Mouse (Mus musculus): ENCODE data around the gene AW011738. TPM values are rescaled to one million over a fixed set of nuclear protein-coding genes. Genes with fewer than 3 reads are reported as not detected.

The AW011738 gene
- 1 to 10 TPM; 4.4 to 6.3 TPM for total RNA-seq (2021)

- intact Hi-C loops (cut with DNase I): no loop called here
- DNase-seq (ENCODE audit: low spot score in 2 of 2): peak; percentile 39 to 66
Measured at GRCm38 (mm10) chr4:156203001-156203412, at the start of gene AW011738. TSS of gene AW011738 (plus strand) at chr4:156203304.

DNA sequence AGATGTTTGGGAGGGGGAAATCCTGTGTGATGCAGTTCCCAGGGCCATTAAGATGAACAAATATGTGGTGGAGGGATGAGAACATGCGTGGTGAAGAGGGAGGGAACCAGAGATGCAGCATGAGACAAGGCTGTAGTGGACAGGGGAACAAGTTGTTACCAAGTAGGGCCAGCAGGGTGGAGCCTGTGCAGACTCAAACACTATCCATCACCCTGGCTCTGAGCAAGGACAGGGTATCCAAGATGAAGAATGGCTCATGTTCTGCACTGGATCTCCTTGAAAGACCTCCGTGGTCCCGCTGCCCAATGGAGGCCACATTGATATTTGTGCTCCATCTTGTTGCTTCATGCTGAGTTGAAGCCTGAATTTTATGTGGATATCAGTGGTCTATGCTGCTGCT, 48.3 kb upstream of the AW011738 start:
- intact Hi-C loops (cut with DNase I): no loop called here

DNA sequence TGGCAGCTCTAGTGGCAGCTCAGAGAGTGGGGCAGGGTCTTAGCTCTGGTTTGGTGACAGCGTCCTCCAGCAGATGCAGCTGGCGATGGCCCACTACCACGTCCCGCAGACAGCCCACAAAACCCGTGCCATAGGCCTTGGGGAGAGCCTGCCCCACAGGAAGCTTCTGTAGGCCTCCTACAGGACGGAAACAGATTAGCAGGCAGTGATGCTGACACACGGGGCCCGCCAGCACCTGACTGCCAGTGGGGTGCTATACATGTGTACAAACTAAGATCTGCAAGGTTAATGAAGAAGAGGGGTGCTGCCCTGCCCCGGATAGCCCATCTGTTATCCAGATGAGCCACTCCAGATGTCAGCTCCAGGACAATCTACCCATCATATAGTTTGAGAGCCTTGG, 36.6 kb upstream of the AW011738 start:
- intact Hi-C loops (cut with DNase I): no loop called here
- DNase-seq (ENCODE audit: low spot score in 2 of 2): no peak

More for the DNA sequence above, 48.3 kb upstream of the AW011738 start:
- DNase-seq (ENCODE audit: low spot score in 2 of 2): no peak

GRCm38 (mm10) chr4:156168611-156169010, 34.5 kb upstream of the AW011738 start:
- intact Hi-C loops (cut with DNase I): no loop called here
- DNase-seq (ENCODE audit: low spot score in 2 of 2): no peak

DNA sequence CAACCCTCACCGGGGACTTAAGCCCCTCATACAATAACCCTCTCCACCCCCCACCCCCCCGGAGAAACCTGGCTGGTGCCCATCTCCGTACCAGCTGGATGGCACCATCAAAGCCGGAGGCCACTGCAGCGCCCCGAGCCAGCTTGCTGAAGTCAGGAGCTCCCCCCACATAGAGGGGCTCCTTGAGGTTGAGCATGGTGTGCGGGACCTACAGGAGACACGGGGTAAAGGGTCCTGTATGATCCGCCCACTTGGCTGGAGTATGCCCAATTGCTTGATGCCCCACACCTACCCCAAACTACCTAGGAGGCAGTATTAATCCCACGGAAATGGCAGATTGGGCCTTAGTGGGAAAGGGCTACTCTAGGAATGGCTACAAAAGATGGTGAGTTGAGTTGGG, 34.0 kb upstream of the AW011738 start:
- intact Hi-C loops (cut with DNase I): no loop called here
- DNase-seq (ENCODE audit: low spot score in 2 of 2): no peak

DNA sequence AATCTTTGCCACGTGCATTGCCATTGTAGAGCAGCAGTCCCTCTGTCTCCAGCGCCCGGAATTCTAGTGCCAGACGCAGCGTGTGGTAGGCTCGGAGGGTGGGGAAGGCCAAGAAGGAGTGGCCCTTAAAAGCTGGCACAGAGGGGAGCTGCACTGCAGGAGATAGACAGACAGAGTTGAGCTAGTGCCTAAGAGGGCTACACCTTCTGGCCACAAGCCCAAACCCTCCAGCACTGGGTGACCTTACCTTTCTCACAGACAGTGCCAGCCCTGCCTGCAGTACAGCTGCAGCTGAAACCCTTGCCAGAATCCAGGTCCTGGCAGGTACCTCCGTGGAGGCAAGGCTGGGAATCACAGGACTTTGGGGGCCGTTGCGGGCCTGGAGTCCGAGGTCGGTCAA, 31.3 kb upstream of the AW011738 start:
- no peak for DNase-seq (ENCODE audit: low spot score in 2 of 2)
- intact Hi-C loops (cut with DNase I): no loop called here

GRCm38 (mm10) chr4:156177630-156178029, 25.5 kb upstream of the AW011738 start:
- intact Hi-C loops (cut with DNase I): no loop called here
- no peak for DNase-seq (ENCODE audit: low spot score in 2 of 2)

DNA sequence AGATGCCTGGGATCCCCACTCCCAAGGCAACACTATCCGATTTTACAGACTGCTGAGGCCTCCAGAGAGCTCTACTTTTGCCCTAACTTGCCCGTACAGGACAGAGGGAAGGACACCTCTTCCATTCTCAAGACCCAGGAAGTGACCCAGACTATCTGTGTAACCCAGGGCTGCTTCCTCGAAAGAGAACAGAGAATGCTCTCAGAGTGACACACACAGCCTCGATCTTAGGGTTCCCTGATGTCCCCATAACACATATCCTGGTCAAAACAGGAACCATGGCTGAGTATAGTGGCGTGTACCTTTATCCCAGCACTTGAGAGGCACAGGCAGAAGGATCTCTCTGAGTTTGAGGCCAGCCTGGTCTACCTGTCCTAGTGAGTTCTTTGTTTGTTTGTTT, 19.4 kb upstream of the AW011738 start:
- intact Hi-C loops (cut with DNase I): no loop called here
- no peak for DNase-seq (ENCODE audit: low spot score in 2 of 2)

DNA sequence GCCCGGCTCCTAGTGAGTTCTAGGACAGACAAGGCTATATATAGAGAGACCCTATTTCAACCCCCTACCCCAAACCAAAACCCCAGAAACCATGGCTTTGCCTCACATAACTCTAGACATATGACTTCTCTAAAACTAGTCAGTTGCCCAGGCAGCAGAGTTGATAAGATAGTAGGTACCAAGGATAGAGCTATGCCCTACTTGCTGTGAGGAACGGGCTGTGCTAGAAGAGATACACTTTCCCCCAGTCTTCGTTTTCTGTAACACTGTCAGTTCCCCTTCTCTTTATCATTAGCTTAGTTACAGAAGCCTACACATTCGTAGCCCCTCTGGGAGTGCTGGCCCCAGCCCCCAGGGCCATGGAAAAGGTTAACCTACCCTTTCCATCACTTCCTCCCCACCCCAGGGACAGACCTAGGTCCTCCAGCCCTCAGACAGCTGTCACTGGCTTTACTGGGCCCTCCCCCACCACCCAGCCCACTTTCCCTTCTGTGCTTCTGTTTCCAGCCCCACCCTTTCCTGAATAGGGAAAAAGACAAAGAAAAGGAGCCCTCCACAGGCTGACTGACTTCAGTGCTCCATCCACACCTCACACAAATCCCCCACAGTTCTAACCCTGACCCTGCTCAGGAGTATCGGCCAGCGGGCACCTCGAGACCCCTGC, 18.7 kb upstream of the AW011738 start:
- DNase-seq (ENCODE audit: low spot score in 2 of 2): no peak
- intact Hi-C loops (cut with DNase I): no loop called here

- DNase-seq (ENCODE audit: low spot score in 2 of 2): peak; percentile 25 to 30
- intact Hi-C loops (cut with DNase I): no loop called here
Measured at GRCm38 (mm10) chr4:156185456-156185949, 17.6 kb upstream of the AW011738 start.

DNA sequence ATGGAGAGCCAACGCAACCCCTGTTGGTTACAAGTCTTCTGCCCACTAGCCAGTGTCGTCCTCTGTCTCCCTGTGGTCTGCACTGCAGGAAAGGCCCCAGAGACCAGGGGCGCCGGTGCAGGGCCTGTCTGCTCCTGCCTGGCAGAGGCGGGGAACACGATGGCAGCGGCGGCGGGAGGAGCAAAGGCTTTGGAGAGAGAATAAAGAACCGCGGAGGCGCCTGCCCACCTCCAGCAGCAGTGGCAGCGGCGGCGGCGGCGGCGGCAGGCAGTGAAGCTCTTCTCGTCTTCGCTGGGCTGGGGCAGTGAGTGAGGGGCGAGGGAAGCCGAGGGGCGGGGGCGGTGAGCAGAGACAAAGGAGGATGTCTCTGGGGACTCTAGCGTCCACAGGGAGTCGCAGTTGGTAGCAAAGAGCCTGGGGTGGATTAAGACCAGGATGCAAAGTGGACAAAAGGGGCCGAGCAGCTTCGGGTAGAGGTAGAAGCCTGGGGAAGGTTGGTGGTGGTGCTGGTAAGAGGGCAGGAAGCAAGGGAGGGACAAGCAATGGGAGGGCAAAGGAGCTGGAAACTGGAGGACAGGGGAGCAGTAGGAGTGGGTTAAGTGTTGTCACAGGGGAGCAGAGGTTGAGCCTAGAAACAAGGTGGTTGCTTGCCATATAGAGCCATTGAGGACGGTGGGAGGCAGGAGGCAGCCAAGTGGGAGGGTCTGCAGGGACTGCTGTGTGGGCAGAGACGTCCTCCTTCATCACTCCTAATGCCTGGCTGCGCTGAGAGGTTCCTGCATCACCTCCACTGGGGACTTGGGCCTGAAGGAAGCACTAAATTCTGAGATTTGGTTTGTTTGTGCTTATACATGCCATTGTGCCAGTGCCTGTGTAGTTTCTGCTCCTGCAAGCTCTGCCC, 16.9 kb upstream of the AW011738 start:
- peak; percentile 66 to 71 for DNase-seq (ENCODE audit: low spot score in 2 of 2)
- intact Hi-C loops (cut with DNase I): no loop called here

- intact Hi-C loops (cut with DNase I): no loop called here
- DNase-seq (ENCODE audit: low spot score in 2 of 2): no peak
Measured at GRCm38 (mm10) chr4:156188162-156188810, 14.8 kb upstream of the AW011738 start.

GRCm38 (mm10) chr4:156188811-156189323, 14.2 kb upstream of the AW011738 start:
- intact Hi-C loops (cut with DNase I): no loop called here
- DNase-seq (ENCODE audit: low spot score in 2 of 2): no peak

- DNase-seq (ENCODE audit: low spot score in 2 of 2): no peak
- intact Hi-C loops (cut with DNase I): no loop called here
Measured at GRCm38 (mm10) chr4:156192421-156193199, 10.5 kb upstream of the AW011738 start.

DNA sequence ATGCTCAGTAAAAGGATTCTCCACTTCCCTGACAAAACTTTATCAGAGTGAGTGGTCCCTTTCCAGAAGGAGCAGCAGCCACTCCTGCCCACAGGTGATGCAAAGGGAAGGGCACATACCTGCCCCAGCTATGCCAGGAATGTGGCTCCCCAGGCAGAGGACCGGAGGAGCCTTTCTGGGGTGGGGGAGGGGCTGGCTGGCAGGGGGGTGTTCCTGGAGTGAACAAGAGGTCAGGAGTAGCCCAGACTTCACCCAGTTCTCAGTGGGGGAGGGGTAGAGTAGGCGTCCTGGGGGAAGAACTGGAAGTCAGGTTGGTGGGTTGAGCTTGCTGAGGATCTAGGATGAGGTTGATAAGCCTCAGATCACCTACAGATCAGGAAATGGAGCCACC, 9.9 kb upstream of the AW011738 start:
- DNase-seq (ENCODE audit: low spot score in 2 of 2): no peak
- intact Hi-C loops (cut with DNase I): no loop called here

DNA sequence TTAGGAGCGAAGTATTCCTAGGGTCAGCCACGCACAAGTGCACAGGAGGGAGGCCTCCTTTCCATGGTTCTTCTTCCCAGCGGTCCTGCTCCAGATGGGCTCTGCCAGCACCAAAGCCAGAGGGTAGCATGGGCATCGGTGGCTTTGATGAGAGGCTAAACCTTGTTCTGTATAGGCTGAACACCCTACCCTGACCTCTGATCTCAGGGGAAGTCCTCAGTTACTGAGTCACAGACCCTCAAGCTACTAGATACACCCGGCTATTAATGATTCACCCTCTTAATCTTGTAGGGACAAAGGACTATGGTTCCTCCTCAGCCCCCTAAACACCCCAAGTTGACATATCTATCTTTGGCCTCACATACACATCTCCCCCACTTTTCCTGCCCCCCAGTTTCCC, 9.2 kb upstream of the AW011738 start:
- DNase-seq (ENCODE audit: low spot score in 2 of 2): no peak
- intact Hi-C loops (cut with DNase I): no loop called here

DNA sequence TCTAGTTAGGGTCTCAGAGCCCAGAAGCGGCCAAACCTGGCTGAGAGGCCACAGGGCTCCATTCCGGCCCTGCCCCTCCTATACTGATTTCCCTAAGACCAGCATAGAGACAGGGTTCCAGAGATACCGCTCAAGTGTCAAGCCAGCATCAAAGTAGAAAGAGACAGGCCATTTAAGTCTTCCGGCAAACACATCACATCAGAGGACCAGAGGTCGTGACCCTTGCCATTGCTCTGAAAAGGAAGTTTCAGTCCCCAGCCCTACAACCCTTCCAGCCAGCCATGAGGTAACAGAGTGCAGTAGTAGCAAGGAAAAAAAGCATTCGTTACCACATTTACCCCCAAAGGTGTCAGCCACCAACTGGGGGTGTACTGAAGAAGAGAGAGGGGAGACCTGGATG, 8.8 kb upstream of the AW011738 start:
- DNase-seq (ENCODE audit: low spot score in 2 of 2): no peak
- intact Hi-C loops (cut with DNase I): no loop called here

DNA sequence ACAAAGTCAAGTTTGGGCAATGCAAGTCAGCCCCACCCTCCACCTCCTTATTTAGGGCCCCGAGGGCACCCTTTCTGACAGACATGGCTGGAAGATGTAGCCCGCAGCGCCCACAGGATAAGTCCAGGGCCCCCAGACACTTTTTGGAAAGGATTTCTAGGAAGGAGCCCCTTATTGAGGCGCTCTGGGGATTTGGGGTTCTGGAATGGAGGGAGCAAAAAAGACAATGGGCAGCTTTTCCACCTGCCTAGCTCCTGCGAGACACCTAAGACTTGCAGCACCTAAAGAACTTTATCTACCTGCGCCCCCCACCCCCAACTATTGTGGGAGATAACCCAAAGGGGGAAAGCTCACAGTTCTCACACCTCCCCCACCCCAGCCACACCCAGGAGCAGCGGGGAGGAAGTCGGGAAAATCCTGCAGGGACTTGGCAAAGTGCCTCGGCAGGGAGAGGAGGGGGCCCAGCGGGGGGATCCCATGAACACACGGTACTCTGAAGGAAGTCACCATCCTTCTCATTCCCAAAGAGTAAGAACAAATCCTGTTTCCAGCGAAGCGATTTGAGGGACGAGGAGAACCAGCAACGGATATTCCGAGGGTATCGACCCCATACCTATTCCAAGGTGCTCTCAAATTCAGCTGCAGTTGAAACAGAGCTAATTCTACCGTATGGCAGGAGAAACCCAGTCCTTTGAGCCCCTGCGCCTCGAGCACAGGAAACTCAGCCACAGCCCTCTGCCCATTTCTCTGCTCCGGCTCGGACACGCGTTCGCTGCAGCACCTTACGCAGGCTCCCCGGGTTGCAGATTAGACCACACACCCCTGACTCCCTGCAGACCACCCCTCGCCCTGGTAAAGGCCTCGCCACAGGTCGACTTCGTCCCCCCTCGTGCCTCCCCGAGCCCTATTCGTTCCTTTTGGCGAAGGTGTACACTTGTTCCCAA, 6.9 kb upstream of the AW011738 start:
- DNase-seq (ENCODE audit: low spot score in 2 of 2): peak in 1 of 2 experiments; percentile 26
- intact Hi-C loops (cut with DNase I): no loop called here
